Mouse (Mus musculus): Measurements from ENCODE around the gene Olfr780. TPM values are rescaled to one million over a fixed set of nuclear protein-coding genes. Genes with fewer than 3 reads are reported as not detected.
"Not testable (repeated sequence)": the region's sequence is repeated elsewhere in the genome, so short reads cannot be mapped to it uniquely, and the experiment has no call there.

Gene Olfr780
- not detected in 2 replicates for polyA plus RNA-seq (2014; fragmentation: Nextera tagmentation; extraction: Ambion mirVana)

DNA sequence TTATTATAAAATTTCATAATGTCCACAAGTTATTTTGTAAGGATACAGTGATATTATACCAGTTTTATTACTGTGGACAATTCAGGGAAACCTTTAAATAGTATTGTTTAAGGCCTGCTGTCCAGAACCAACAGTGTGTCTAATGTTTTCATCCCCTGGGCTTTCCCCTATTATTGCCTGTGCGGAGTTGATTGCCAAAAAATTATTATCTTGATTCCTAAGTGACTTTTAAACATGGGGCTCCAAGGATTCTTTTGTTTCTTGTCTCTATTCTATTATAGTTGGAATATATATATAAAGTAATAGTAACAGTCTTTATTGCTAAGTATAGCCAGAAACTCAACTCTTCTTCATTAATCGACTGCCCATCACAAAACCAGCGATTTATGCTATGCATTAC lies at the start of gene Olfr780:
TSS of gene Olfr780 (plus strand) at position 301 of the 400 bp plus-strand sequence.
- DNase-seq (ENCODE audit: low spot score) (no peak), ATAC-seq (ENCODE audit: low FRiP score) (no peak)
- no peak within 1 kb of the TSS for H3K4me2 ChIP-seq (replicated peaks)
- no peak within 1 kb of the TSS for H3K27ac ChIP-seq
- no peak within 1 kb of the TSS for H3K9ac ChIP-seq
- no peak within 1 kb of the TSS for H3K4me3 ChIP-seq (replicated peaks; ENCODE audit: low read length)
- no peaks in the 10 kb centered on the region for H3K4me1 ChIP-seq (replicated peaks; ENCODE audit: control insufficient read depth, insufficient read depth, low read length)
- H3K36me3 ChIP-seq (replicated peaks; ENCODE audit: control insufficient read depth, insufficient read depth) = no peaks in the 10 kb centered on the region
- 82% methylated on average over 3 of the region's 3 CpGs for WGBS
- no peaks in the 10 kb centered on the region for H3K27me3 ChIP-seq (ENCODE audit: control insufficient read depth, insufficient read depth, low read length)
- H3K9me3 ChIP-seq (ENCODE audit: control insufficient read depth, low read length) = no peaks in the 10 kb centered on the region

DNA sequence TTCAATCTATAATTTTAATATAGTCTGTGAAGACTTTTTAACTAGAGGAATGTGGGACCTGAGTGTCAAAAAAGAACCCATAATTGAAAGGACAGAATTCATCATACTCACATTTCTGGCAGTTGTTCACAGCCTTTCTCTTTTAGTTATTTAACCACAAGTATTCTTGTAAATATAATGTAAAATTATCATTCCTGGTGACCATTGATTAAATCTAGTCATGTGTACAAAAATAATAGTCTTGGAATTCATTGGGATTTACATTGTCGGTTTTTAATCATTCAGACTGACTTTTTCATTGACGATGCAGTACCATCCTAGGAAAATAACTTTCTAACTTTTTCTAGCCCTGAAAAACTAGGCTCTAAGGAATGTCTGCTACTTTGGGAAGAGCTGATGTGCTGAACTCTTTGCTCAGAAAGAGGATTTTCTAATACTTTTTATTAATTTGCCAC lies 46.8 kb upstream of the Olfr780 start, which contains the start of gene Olfr777:
TSS of gene Olfr777 (minus strand) at position 405 of the 455 bp plus-strand sequence.
- ATAC-seq (ENCODE audit: low FRiP score) (no peak), DNase-seq (ENCODE audit: low spot score) (no peak)
- Histone ChIP-seq H3K4me3 (replicated peaks; ENCODE audit: low read length) (no peak within 1 kb of the TSS), H3K27me3 (ENCODE audit: control insufficient read depth, insufficient read depth, low read length) (no peaks in the 10 kb centered on the region), H3K36me3 (replicated peaks; ENCODE audit: control insufficient read depth, insufficient read depth) (no peaks in the 10 kb centered on the region), H3K9me3 (ENCODE audit: control insufficient read depth, low read length) (no peaks in the 10 kb centered on the region), H3K4me1 (replicated peaks; ENCODE audit: control insufficient read depth, insufficient read depth, low read length) (no peaks in the 10 kb centered on the region), H3K9ac (no peak within 1 kb of the TSS), H3K27ac (no peak within 1 kb of the TSS), H3K4me2 (replicated peaks) (no peak within 1 kb of the TSS)
- WGBS = 97% methylated on average over 2 of the region's 2 CpGs

DNA sequence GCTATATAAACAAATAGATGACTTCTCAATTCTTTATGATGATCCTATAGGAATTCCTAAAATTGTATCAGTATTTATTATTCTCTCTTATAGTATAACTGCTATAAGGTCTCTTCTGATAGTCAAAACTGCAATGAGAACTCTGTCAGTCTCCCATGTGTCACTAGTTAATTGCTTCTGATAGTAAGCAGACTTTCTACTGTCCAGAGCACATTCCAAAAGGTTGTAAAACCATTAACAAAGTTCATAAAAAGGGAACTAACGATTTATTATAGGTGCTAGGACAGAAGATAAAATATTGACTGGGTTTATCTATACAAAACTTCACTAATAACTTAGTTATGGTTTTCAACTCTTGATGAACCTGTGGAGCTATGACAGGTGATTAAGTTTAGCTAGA lies 4.9 kb upstream of the Olfr780 start:
- H3K27ac ChIP-seq; ATAC-seq (ENCODE audit: low FRiP score); H3K4me2 ChIP-seq (replicated peaks); H3K36me3 ChIP-seq (replicated peaks; ENCODE audit: control insufficient read depth, insufficient read depth); H3K9me3 ChIP-seq (ENCODE audit: control insufficient read depth, low read length); H3K4me1 ChIP-seq (replicated peaks; ENCODE audit: control insufficient read depth, insufficient read depth, low read length); H3K27me3 ChIP-seq (ENCODE audit: control insufficient read depth, insufficient read depth, low read length); DNase-seq (ENCODE audit: low spot score); H3K4me3 ChIP-seq (replicated peaks; ENCODE audit: low read length); H3K9ac ChIP-seq: not testable (repeated sequence)
- WGBS = 71% methylated on average over 1 of the region's 1 CpGs

GRCm38 (mm10) chr10:129313521-129313920 lies 4.4 kb upstream of the Olfr780 start:
- WGBS = no CpG with 5 or more reads among the region's 1 CpGs
- not testable (repeated sequence) for DNase-seq (ENCODE audit: low spot score); H3K27me3 ChIP-seq (ENCODE audit: control insufficient read depth, insufficient read depth, low read length); H3K36me3 ChIP-seq (replicated peaks; ENCODE audit: control insufficient read depth, insufficient read depth); ATAC-seq (ENCODE audit: low FRiP score); H3K27ac ChIP-seq; H3K4me1 ChIP-seq (replicated peaks; ENCODE audit: control insufficient read depth, insufficient read depth, low read length); H3K4me2 ChIP-seq (replicated peaks); H3K9ac ChIP-seq; H3K4me3 ChIP-seq (replicated peaks; ENCODE audit: low read length); H3K9me3 ChIP-seq (ENCODE audit: control insufficient read depth, low read length)

DNA sequence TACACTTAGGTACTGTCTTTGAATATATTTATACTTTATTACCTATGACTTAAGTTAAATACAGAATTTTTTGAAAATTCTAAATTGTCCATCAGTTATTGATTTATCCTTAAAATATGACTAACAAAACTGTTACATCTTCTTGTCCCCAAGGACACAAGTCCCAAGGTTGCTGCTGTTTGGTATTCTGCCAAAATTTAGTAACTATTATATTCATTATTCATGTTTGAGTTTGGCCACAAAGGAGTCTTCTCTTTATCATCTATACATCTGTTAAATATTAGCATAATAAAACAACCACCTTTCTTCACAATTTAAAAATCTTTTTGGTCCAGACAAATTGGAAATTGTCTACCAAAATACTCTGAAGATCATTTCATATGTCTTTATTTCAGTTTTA lies 10.6 kb downstream of the Olfr780 start, which contains the start of gene Olfr781:
TSS of gene Olfr781 (plus strand) at position 301 of the 400 bp plus-strand sequence.
- no peaks in the 10 kb centered on the region for H3K9me3 ChIP-seq (ENCODE audit: control insufficient read depth, low read length)
- H3K9ac ChIP-seq = no peak within 1 kb of the TSS
- H3K27me3 ChIP-seq (ENCODE audit: control insufficient read depth, insufficient read depth, low read length) = no peaks in the 10 kb centered on the region
- H3K27ac ChIP-seq = no peak within 1 kb of the TSS
- no peaks in the 10 kb centered on the region for H3K36me3 ChIP-seq (replicated peaks; ENCODE audit: control insufficient read depth, insufficient read depth)
- H3K4me3 ChIP-seq (replicated peaks; ENCODE audit: low read length) = no peak within 1 kb of the TSS
- DNase-seq (ENCODE audit: low spot score) (no peak), ATAC-seq (ENCODE audit: low FRiP score) (no peak)
- H3K4me2 ChIP-seq (replicated peaks) = no peak within 1 kb of the TSS
- no peaks in the 10 kb centered on the region for H3K4me1 ChIP-seq (replicated peaks; ENCODE audit: control insufficient read depth, insufficient read depth, low read length)

GRCm38 (mm10) chr10:129348550-129348949 lies 30.6 kb downstream of the Olfr780 start, which contains the start of gene Olfr782:
Olfr782 (plus strand) TSS chr10:129348850.
- Histone ChIP-seq H3K36me3 (replicated peaks; ENCODE audit: control insufficient read depth, insufficient read depth) (no peaks in the 10 kb centered on the region), H3K4me2 (replicated peaks) (no peak within 1 kb of the TSS), H3K9me3 (ENCODE audit: control insufficient read depth, low read length) (no peaks in the 10 kb centered on the region), H3K27ac (no peak within 1 kb of the TSS), H3K4me1 (replicated peaks; ENCODE audit: control insufficient read depth, insufficient read depth, low read length) (no peaks in the 10 kb centered on the region), H3K9ac (no peak within 1 kb of the TSS), H3K4me3 (replicated peaks; ENCODE audit: low read length) (no peak within 1 kb of the TSS), H3K27me3 (ENCODE audit: control insufficient read depth, insufficient read depth, low read length) (no peaks in the 10 kb centered on the region)
- 80% methylated on average over 3 of the region's 3 CpGs for WGBS
- ATAC-seq (ENCODE audit: low FRiP score) (no peak), DNase-seq (ENCODE audit: low spot score) (no peak)

GRCm38 (mm10) chr10:129352475-129352874 lies 34.6 kb downstream of the Olfr780 start:
- H3K9me3 ChIP-seq (ENCODE audit: control insufficient read depth, low read length); H3K27me3 ChIP-seq (ENCODE audit: control insufficient read depth, insufficient read depth, low read length); ATAC-seq (ENCODE audit: low FRiP score); H3K9ac ChIP-seq; H3K4me3 ChIP-seq (replicated peaks; ENCODE audit: low read length); H3K27ac ChIP-seq; H3K4me1 ChIP-seq (replicated peaks; ENCODE audit: control insufficient read depth, insufficient read depth, low read length); H3K4me2 ChIP-seq (replicated peaks); H3K36me3 ChIP-seq (replicated peaks; ENCODE audit: control insufficient read depth, insufficient read depth); DNase-seq (ENCODE audit: low spot score): not testable (repeated sequence)
- WGBS = 83% methylated on average over 2 of the region's 2 CpGs

- DNase-seq (ENCODE audit: low spot score); H3K27me3 ChIP-seq (ENCODE audit: control insufficient read depth, insufficient read depth, low read length); H3K27ac ChIP-seq; H3K36me3 ChIP-seq (replicated peaks; ENCODE audit: control insufficient read depth, insufficient read depth); H3K9me3 ChIP-seq (ENCODE audit: control insufficient read depth, low read length); ATAC-seq (ENCODE audit: low FRiP score); H3K4me2 ChIP-seq (replicated peaks); H3K9ac ChIP-seq; H3K4me1 ChIP-seq (replicated peaks; ENCODE audit: control insufficient read depth, insufficient read depth, low read length); H3K4me3 ChIP-seq (replicated peaks; ENCODE audit: low read length): not testable (repeated sequence)
- WGBS = 88% methylated on average over 4 of the region's 4 CpGs
Measured at GRCm38 (mm10) chr10:129356496-129356895, 38.6 kb downstream of the Olfr780 start.

DNA sequence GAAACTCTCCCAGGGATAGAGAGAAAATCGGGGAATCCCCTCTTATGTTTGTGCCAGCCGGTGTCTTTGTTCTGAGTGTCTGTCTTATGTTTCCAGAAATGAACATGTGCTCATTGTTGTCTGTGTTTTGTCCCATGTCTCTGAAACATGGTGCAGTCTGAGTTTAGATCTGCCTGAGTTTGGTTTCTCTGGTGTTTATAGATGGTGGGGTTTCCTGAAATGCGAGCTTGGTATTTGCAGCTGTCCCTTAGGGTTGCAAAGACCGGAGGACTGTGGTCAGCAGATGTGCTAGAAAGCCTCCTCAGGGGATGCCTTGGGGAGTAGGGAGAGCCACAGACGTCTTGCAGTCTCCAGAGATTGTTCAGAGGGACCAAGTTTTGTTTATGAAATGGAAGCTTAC lies 39.4 kb downstream of the Olfr780 start:
- Histone ChIP-seq H3K4me1 (replicated peaks; ENCODE audit: control insufficient read depth, insufficient read depth, low read length) (no peaks in the 10 kb centered on the region), H3K9me3 (ENCODE audit: control insufficient read depth, low read length) (no peaks in the 10 kb centered on the region), H3K27me3 (ENCODE audit: control insufficient read depth, insufficient read depth, low read length) (no peaks in the 10 kb centered on the region), H3K36me3 (replicated peaks; ENCODE audit: control insufficient read depth, insufficient read depth) (no peaks in the 10 kb centered on the region), H3K4me2 (replicated peaks) (no peak overlapping the region), H3K4me3 (replicated peaks; ENCODE audit: low read length) (no peak overlapping the region), H3K9ac (no peak overlapping the region), H3K27ac (no peak overlapping the region)
- ATAC-seq (ENCODE audit: low FRiP score) (no peak), DNase-seq (ENCODE audit: low spot score) (no peak)
- WGBS = 83% methylated on average over 5 of the region's 5 CpGs

Measured in hindbrain, embryonic 14.5 days (tissue).